Comparison of ENCODE assay signal across 8 mouse cellular contexts in the genomic region with DNA sequence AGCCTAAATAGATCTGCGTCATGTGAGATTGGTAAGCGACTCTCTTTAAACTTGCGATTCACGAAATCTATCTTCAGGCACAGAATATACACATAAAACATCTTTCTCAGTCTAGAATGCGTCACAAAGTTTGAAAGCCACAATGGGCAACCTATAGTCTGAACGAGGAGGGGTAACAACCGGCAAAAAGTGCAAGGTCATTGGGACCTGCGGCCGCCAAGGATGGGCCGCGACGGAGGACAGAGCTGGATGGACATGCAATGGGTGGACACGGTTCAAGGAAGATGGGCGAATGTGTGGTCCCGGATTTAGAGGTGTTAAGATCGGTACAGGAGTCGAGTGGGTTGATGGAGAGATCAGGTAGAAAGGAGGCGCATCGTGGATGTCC. TPM values are rescaled to one million over a fixed set of nuclear protein-coding genes. Genes with fewer than 3 reads are reported as not detected.
DNase-seq lines count a peak whose midpoint lies in the region; ATAC-seq and TF ChIP-seq lines count a peak whose summit lies in the region.

No protein-coding gene starts in this region.

- no peaks in the 10 kb centered on the region for H3K27me3 ChIP-seq in forebrain, embryonic 16.5 days (replicated peaks; ENCODE audit: control insufficient read depth, insufficient read depth, low read length)
- H3K27me3 ChIP-seq in lung, embryonic 16.5 days (ENCODE audit: control insufficient read depth, insufficient read depth, low read depth, low read length) = no peaks in the 10 kb centered on the region

- peak overlapping the region; percentile 82 for H3K4me2 ChIP-seq in forebrain, embryonic 16.5 days (ENCODE audit: low read length)
- H3K4me2 ChIP-seq in lung, embryonic 16.5 days (ENCODE audit: low read depth, low read length) = peak overlapping the region; percentile 90

- no peaks in the 10 kb centered on the region for H3K36me3 ChIP-seq in forebrain, embryonic 16.5 days (ENCODE audit: control insufficient read depth, insufficient read depth)
- peaks cover 3% of the 10 kb centered on the region; the same call in 1 of the 2 replicates for H3K36me3 ChIP-seq in lung, embryonic 16.5 days (ENCODE audit: control insufficient read depth, insufficient read depth, low read length)

- no peak for TF ChIP-seq CTCF in left cerebral cortex, adult 2 months (IDR thresholded peaks at IDR 0.05)

- peak overlapping the region; percentile 99 for H3K27ac ChIP-seq in left cerebral cortex, adult 2 months
- peak overlapping the region; percentile 88 for H3K27ac ChIP-seq in forebrain, embryonic 16.5 days (ENCODE audit: low read length)
- peak overlapping the region; percentile 69 for H3K27ac ChIP-seq in lung, embryonic 16.5 days (ENCODE audit: low read length)

- H3K4me1 ChIP-seq in forebrain, embryonic 16.5 days (replicated peaks; ENCODE audit: control insufficient read depth, insufficient read depth, low read length) = peaks cover 16% of the 10 kb centered on the region
- H3K4me1 ChIP-seq in lung, embryonic 16.5 days (replicated peaks; ENCODE audit: control insufficient read depth, insufficient read depth, low read length) = peaks cover 7% of the 10 kb centered on the region

- peak overlapping the region; percentile 99 for H3K9ac ChIP-seq in forebrain, embryonic 16.5 days (replicated peaks; ENCODE audit: low read depth, low read length)
- peak overlapping the region; percentile 97 for H3K9ac ChIP-seq in lung, embryonic 16.5 days (ENCODE audit: low read length)

- ATAC-seq in forebrain, embryonic 16.5 days = no peak; the same call in 1 of the 2 replicates
- ATAC-seq in lung, embryonic 16.5 days (ENCODE audit: low read depth) = peak; percentile 28

- no peak for DNase-seq in left cerebral cortex, adult 2 months (ENCODE audit: extremely low spot score in 1 of 2, low spot score in 2 of 2)
- DNase-seq in left cerebral cortex, postnatal 10 days (ENCODE audit: extremely low spot score in 1 of 2, low spot score in 2 of 2) = no peak
- DNase-seq in brain, adult 2 months (ENCODE audit: low read depth, low spot score) = peak; percentile 58
- DNase-seq in ovary, postnatal 10 days (ENCODE audit: low spot score) = no peak
- DNase-seq in left cerebral cortex, adult 9 months (ENCODE audit: low spot score in 2 of 2) = no peak
- no peak for DNase-seq in layer of hippocampus, adult 11-12 months (ENCODE audit: low spot score)

- intact Hi-C loops in left cerebral cortex, adult 2 months (cut with DNase I) = loop anchor here (1.0 to 5.0 kb wide), 4 partner anchors 32 to 191 kb away; a partner anchor contains a TSS
- intact Hi-C loops in left cerebral cortex, postnatal 10 days (cut with DNase I) = loop anchor here (5.0 kb wide), 1 partner anchor 56 kb away; a partner anchor contains a TSS

- H3K4me3 ChIP-seq in left cerebral cortex, adult 2 months = peak overlapping the region; percentile 91
- peak overlapping the region; percentile 94 for H3K4me3 ChIP-seq in forebrain, embryonic 16.5 days (replicated peaks; ENCODE audit: low read length)
- peak overlapping the region; percentile 97 for H3K4me3 ChIP-seq in lung, embryonic 16.5 days (ENCODE audit: low read length)

- no peaks in the 10 kb centered on the region for H3K9me3 ChIP-seq in forebrain, embryonic 16.5 days (ENCODE audit: control insufficient read depth, low read length)
- H3K9me3 ChIP-seq in lung, embryonic 16.5 days (ENCODE audit: control insufficient read depth, low read length) = no peaks in the 10 kb centered on the region

- WGBS in forebrain, embryonic 16.5 days = 0% methylated on average over 19 of the region's 19 CpGs
- WGBS in lung, embryonic 16.5 days = under 1% methylated on average over 19 of the region's 19 CpGs

RNA-seq across cellular contexts. Expression of a gene that starts 0.5 kb away (rescaled TPM):
- 100 to 1,000 TPM; 425 to 428 TPM for total RNA-seq in left cerebral cortex, adult 2 months (2021)
- 100 to 1,000 TPM; 125 to 133 TPM for total RNA-seq in left cerebral cortex, postnatal 10 days (2021)
- 151 and 156 TPM in 2 replicates for polyA plus RNA-seq in forebrain, embryonic 16.5 days (2015; fragmentation: Nextera tagmentation; extraction: Ambion mirVana)
- 61.3 and 65.2 TPM in 2 replicates for polyA plus RNA-seq in lung, embryonic 16.5 days (2015; fragmentation: Nextera tagmentation; extraction: Ambion mirVana)

RNA-seq across cellular contexts. Expression of a gene that starts 15.0 kb away (rescaled TPM):
- total RNA-seq in left cerebral cortex, adult 2 months (2021) = 10 to 100 TPM; 11.9 to 13.7 TPM
- total RNA-seq in left cerebral cortex, postnatal 10 days (2021) = 10 to 100 TPM; 26.9 to 32.1 TPM
- 22.9 and 33.2 TPM in 2 replicates for polyA plus RNA-seq in forebrain, embryonic 16.5 days (2015; fragmentation: Nextera tagmentation; extraction: Ambion mirVana)
- 29.0 and 31.4 TPM in 2 replicates for polyA plus RNA-seq in lung, embryonic 16.5 days (2015; fragmentation: Nextera tagmentation; extraction: Ambion mirVana)

RNA-seq across cellular contexts. Expression of a gene that starts 19.4 kb away (rescaled TPM):
- 100 to 1,000 TPM; 671 to 678 TPM for total RNA-seq in left cerebral cortex, adult 2 months (2021)
- total RNA-seq in left cerebral cortex, postnatal 10 days (2021) = 100 to 1,000 TPM; 555 to 572 TPM
- polyA plus RNA-seq in forebrain, embryonic 16.5 days (2015; fragmentation: Nextera tagmentation; extraction: Ambion mirVana) = 435 and 505 TPM in 2 replicates
- 411 and 414 TPM in 2 replicates for polyA plus RNA-seq in lung, embryonic 16.5 days (2015; fragmentation: Nextera tagmentation; extraction: Ambion mirVana)

RNA-seq across cellular contexts. Expression of a gene that starts 25.3 kb away (rescaled TPM):
- under 1 TPM; 0.68 TPM for total RNA-seq in left cerebral cortex, adult 2 months (2021)
- under 1 TPM in 1 of 2 experiments, not detected in 1; 0.36 TPM for total RNA-seq in left cerebral cortex, postnatal 10 days (2021)
- 0.41 and 1.0 TPM in 2 replicates for polyA plus RNA-seq in forebrain, embryonic 16.5 days (2015; fragmentation: Nextera tagmentation; extraction: Ambion mirVana)
- 0.25 and 0.83 TPM in 2 replicates for polyA plus RNA-seq in lung, embryonic 16.5 days (2015; fragmentation: Nextera tagmentation; extraction: Ambion mirVana)

RNA-seq across cellular contexts. Expression of a gene that starts 30.2 kb away (rescaled TPM):
- total RNA-seq in left cerebral cortex, adult 2 months (2021) = 10 to 100 TPM; 50.9 to 56.0 TPM
- total RNA-seq in left cerebral cortex, postnatal 10 days (2021) = 10 to 100 TPM; 55.8 to 57.7 TPM
- 40.8 and 45.6 TPM in 2 replicates for polyA plus RNA-seq in forebrain, embryonic 16.5 days (2015; fragmentation: Nextera tagmentation; extraction: Ambion mirVana)
- polyA plus RNA-seq in lung, embryonic 16.5 days (2015; fragmentation: Nextera tagmentation; extraction: Ambion mirVana) = 51.8 and 52.7 TPM in 2 replicates
